Mouse (Mus musculus): ENCODE measurements around the gene Stard13.

The Stard13 gene

DNA sequence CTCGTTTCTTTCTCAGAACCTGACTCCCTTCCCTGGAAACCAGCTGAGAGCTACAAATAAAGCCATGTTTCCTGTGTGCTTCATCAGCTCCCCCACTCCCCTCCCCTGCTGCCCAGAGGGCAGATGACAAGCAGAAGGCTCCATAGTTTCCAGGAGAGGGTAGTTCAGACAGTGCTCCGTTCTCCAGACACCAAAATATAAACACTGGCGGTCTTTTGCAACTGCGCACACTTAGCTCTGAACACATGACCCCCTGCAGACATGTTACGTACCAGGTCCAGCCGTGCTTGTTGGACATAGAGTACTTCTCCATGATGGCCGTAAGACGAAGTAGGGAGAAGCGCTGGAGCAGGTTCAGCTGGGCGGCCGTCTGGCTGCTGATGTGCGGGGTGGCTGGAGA lies 173.2 kb downstream of the Stard13 start:
- no peak for DNase-seq (ENCODE audit: low read depth, low spot score)

GRCm38 (mm10) chr5:151059772-151060171 lies 173.9 kb downstream of the Stard13 start:
- DNase-seq (ENCODE audit: low read depth, low spot score) = no peak

GRCm38 (mm10) chr5:151059352-151059751 lies 174.3 kb downstream of the Stard13 start:
- no peak for DNase-seq (ENCODE audit: low read depth, low spot score)

DNA sequence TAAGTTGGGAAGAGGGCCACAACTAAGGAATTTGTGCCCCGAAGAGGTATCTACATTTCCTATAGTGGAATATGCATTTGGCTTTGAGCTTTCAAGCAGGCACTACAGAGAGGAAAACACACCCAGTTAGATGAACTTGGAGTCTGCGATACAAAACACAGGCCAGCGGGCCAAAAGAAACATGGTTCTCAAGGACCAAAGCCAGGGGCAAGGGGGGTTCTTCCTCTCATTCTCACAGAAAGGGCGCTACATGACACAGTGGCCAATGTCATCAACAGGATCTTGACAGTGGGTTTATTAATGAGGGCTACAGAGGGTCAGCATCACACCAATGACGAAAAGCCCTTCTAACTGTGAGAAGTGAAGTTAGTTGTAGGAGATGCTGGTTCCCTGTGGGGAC lies 175.9 kb downstream of the Stard13 start:
- no peak for DNase-seq (ENCODE audit: low read depth, low spot score)

DNA sequence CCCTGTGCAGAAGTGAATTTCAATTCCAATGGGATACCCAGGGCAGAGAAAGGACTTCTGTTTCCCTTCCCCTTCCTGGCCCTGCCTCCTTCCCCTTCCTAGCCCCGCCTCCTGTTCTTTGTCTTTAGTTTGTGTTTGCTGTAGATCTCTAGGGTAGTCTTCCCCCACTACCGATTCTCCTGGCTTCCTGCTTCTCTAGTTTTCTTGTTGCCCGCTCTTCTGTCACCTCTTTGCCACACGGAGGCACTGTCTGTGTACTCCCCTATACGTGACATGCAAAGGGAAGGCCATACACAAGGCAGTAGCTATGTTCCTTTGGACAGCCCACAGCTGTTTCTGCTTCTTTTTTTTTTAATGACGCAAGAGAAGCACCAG lies 176.7 kb downstream of the Stard13 start:
- no peak for DNase-seq (ENCODE audit: low read depth, low spot score)

GRCm38 (mm10) chr5:151056255-151056919 lies 177.2 kb downstream of the Stard13 start:
- no peak for DNase-seq (ENCODE audit: low read depth, low spot score)

GRCm38 (mm10) chr5:151055426-151056090 lies 178.1 kb downstream of the Stard13 start:
- DNase-seq (ENCODE audit: low read depth, low spot score) = no peak

GRCm38 (mm10) chr5:151054743-151055114 lies 178.9 kb downstream of the Stard13 start:
- DNase-seq (ENCODE audit: low read depth, low spot score) = no peak

GRCm38 (mm10) chr5:151054100-151054742 lies 179.4 kb downstream of the Stard13 start:
- no peak for DNase-seq (ENCODE audit: low read depth, low spot score)

DNA sequence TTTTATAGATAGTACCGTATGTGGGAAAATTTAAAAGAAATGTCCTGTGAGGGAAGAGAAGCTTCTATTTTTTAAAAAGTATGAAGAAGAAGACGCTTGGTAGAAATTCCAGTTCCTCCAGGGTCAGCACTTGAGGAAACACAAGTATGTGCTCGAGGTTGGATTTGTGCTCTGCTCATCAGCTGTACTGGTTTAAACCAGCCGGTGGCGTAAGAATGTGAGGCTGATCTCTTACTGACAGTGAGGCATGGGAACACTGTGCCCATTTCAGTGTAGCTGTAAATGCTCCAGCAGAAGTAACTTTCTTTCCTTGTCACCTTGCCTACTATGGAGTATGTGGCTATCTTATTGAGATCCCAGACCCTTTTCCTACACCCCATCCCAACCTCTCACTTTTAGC lies 180.4 kb downstream of the Stard13 start:
- no peak for DNase-seq (ENCODE audit: low read depth, low spot score)

DNA sequence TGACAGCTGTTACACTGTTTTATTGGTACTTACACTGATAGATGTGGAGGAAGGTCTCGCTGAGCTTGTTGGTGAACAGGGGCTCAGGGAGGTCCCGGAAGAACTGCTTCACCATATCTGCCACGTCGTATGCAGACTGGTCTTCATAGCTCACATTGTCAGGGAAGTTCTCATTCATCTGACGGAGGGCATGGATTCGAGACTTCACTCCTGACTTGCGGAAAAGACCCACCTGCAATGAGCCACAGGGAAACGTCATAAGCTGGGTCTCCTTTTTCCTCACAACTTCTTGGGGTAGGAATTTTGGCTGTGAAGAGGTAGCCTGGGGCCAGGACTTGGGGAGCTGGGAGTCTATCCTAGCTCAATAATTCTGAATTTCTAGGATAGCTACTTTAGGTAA lies 181.3 kb downstream of the Stard13 start:
- no peak for DNase-seq (ENCODE audit: low read depth, low spot score)

- no peak for DNase-seq (ENCODE audit: low read depth, low spot score)
Measured at GRCm38 (mm10) chr5:151047488-151047887, 186.1 kb downstream of the Stard13 start.

GRCm38 (mm10) chr5:151046917-151047316 lies 186.7 kb downstream of the Stard13 start:
- no peak for DNase-seq (ENCODE audit: low read depth, low spot score)

DNA sequence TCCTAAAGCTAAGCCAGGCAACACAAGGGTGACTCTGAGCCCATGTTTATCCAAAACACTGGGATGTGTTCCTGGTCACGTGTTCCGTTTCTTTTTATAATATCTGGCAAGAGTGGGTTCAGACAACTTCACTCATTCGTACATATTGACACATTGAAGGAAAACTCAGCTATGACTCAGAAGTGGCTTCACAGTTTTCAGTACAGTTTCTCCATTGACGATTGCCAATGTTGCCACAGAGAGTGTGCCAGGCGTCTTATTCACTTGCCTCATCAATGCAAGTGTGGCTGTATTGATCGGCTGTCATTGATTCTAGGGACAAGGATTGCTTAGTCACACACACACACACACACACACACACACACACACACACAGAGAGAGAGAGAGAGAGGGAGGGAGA lies 187.5 kb downstream of the Stard13 start:
- no peak for DNase-seq (ENCODE audit: low read depth, low spot score)

GRCm38 (mm10) chr5:151042911-151043310 lies 190.7 kb downstream of the Stard13 start:
- no peak for DNase-seq (ENCODE audit: low read depth, low spot score)

DNA sequence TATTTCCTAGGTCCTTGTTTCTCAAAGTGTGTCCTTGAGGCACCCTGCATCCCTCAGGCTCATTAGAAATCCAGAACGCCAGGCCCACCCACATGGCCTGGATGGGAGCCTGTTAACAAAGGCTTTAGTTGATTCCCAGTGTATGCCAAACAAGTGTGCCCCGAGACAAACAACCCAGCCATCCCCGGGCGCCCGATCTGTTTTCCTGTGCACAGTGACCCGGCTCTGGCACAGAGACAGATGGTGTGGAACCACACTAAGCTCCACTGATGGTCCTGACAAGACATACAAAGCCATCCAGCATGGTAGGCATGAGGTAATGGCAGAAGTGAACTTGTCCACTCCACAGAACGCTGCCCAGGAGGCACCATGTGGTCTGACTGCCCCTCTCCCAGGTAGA lies 195.8 kb downstream of the Stard13 start:
- no peak for DNase-seq (ENCODE audit: low read depth, low spot score)

GRCm38 (mm10) chr5:151034715-151035512 lies 198.7 kb downstream of the Stard13 start:
- DNase-seq (ENCODE audit: low read depth, low spot score) = no peak

DNA sequence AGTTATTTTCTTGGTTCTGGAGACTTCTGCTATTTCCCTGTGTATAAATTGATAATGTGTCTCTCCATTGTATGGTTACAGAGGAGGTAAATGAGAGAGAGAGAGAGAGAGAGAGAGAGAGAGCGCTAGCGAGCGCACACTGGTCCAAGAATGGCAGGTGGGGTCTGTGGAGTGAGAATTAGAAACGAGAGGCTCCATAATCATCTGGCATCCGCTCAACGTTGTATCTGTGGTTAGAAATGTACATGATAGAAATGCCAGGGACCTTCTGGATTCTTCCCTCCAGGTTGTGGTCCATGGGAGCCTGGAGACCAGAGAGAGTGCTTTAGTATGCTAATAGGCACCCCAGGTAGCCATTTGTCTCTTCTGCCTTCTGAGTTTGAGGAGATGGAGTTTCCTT lies 204.7 kb downstream of the Stard13 start:
- no peak for DNase-seq (ENCODE audit: low read depth, low spot score)

DNA sequence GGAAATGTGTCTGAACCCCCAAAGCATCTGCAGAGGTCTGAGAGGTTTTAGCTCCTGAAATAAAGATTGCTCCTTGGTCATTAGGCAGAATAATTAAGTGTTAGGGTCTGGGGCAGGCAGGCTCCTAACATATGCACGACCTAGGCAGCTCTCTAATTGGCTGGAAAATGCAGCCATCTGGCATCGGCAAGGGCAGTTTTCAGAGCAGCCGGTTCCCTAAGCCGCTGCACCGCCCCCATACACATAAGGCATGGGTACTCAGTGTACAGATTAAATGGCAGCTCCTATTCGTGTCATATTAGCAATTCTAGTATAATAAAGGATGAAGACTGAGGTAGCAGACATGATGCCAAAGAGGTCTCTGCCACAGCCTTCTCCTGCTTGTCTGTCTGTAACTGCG lies 206.5 kb downstream of the Stard13 start:
- DNase-seq (ENCODE audit: low read depth, low spot score) = no peak

- no peak for DNase-seq (ENCODE audit: low read depth, low spot score)
Measured at GRCm38 (mm10) chr5:151026069-151026468, 207.6 kb downstream of the Stard13 start.

- DNase-seq (ENCODE audit: low read depth, low spot score) = no peak
Measured at GRCm38 (mm10) chr5:151024483-151024882, 209.2 kb downstream of the Stard13 start.

GRCm38 (mm10) chr5:151023461-151023860 lies 210.2 kb downstream of the Stard13 start:
- DNase-seq (ENCODE audit: low read depth, low spot score) = no peak
